Mouse (Mus musculus): ENCODE measurements around the gene Tnrc6a.

Tnrc6a gene

GRCm38 (mm10) chr7:123162346-123162745 lies 38.7 kb downstream of the Tnrc6a start:
- CTCF ChIA-PET = interaction anchor here in 1 of 4 experiments (0.6 kb wide), 1 partner anchor 38 kb away, joined by 4 read pairs; no protein-coding TSS in a partner anchor
- POLR2A ChIA-PET = interaction anchor here in 2 of 4 experiments (0.9 to 2.9 kb wide), 4 partner anchors 8 to 37 kb away, joined by 3 to 10 read pairs (median 6); no protein-coding TSS in a partner anchor

DNA sequence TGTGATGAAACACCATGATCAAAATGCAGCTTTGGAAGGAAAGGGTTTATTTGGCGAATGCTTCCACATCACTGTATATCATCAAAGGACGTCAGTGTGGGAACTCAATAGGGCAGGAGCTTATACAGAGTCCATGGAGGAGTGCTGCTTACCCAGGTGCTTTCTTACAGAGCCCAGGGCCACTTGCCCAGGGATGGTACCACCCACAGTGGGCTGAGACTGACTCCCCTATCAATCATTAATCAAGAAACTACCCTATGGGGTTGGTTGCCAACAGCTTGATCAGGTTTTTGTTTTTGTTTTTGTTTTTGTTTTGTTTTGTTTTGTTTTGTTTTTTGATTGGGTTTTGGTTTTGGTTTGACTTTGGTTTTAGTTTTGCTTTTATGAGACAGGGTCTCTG lies 43.8 kb downstream of the Tnrc6a start:
- CTCF ChIA-PET = no interaction called here

GRCm38 (mm10) chr7:123169618-123170017 lies 45.9 kb downstream of the Tnrc6a start:
- POLR2A ChIA-PET = no interaction called here
- CTCF ChIA-PET = interaction anchor here in 1 of 4 experiments (0.5 kb wide), 1 partner anchor 54 kb away, joined by 3 read pairs; no protein-coding TSS in a partner anchor

More for the DNA sequence above, 43.8 kb downstream of the Tnrc6a start:
- POLR2A ChIA-PET = interaction anchor here in 3 of 4 experiments (0.6 to 1.5 kb wide), 4 partner anchors 9 to 43 kb away, joined by 3 to 4 read pairs (median 4); no protein-coding TSS in a partner anchor

DNA sequence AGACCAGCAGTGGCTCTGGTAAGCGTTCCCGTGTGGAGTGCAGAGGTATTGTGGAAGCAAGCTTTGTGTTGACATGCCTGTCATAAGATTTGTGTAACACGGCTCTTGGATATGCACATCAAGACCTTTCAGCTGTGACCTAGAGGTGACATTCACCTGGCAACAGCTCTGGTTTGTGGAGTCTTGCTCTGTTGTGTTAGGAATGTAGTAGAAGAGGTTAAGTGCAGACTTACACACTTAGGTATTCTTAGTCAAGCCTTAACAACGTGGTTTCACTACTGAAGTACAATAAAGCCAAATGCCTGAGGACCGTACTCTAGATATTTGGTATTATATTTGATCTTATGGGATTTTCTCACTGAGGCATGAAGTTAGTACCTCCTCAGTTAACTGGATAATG lies 48.4 kb downstream of the Tnrc6a start:
- CTCF ChIA-PET = no interaction called here
- POLR2A ChIA-PET = interaction anchor here in 2 of 4 experiments (1.0 to 1.4 kb wide), 3 partner anchors 14 to 19 kb away, joined by 3 to 5 read pairs (median 3); no protein-coding TSS in a partner anchor

GRCm38 (mm10) chr7:123177215-123177614 lies 53.5 kb downstream of the Tnrc6a start:
- POLR2A ChIA-PET = interaction anchor here in 1 of 4 experiments (1.6 kb wide), 1 partner anchor 9 kb away, joined by 3 read pairs; no protein-coding TSS in a partner anchor
- CTCF ChIA-PET = no interaction called here

- POLR2A ChIA-PET = interaction anchor here in 1 of 4 experiments (1.2 to 3.7 kb wide), 5 partner anchors 9 to 52 kb away, joined by 4 to 13 read pairs (median 5); no protein-coding TSS in a partner anchor
- CTCF ChIA-PET = no interaction called here
These were observed 58.4 kb downstream of the Tnrc6a start for GRCm38 (mm10) chr7:123181787-123182701.

DNA sequence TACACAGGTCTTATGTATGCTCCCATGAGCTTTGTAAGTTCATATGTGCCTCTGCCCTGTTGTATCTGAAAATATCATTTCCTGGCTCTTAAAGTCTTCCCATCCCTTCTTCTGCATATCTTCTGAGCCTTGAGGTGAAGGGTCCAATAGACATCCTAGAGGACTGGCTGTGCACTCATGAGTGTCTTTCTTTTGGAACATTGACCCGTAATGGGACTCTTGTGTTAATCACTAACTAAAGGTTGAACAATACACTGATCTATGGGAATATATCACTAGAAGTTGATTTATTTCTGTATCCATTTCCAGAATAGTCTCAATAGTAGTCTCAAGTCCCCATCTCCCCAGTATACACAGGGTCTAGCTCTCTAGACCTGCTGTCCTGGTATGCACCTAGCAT lies 61.2 kb downstream of the Tnrc6a start:
- POLR2A ChIA-PET = interaction anchor here in 1 of 4 experiments (1.6 to 2.3 kb wide), 3 partner anchors 10 to 17 kb away, joined by 6 read pairs; no protein-coding TSS in a partner anchor
- CTCF ChIA-PET = no interaction called here

DNA sequence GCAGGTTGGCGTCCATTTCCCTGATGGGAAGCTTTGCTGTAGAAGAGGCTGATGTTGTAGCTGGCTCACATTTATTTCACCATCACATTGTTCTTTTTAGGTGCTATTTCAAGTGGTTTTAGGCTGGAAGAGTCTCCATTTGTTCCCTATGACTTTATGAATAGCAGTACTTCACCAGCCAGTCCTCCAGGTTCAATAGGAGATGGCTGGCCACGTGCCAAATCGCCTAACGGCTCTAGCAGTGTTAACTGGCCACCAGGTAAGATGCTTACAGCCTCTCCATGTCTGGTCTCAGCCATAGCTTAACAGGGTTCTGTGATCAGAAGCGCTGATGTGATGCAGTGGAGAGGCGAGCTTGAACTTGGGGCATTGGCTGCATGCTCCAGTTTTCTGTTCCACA lies 62.8 kb downstream of the Tnrc6a start:
- CTCF ChIA-PET = interaction anchor here in 1 of 4 experiments (0.5 kb wide), 1 partner anchor 692 kb away, joined by 3 read pairs; no protein-coding TSS in a partner anchor
- POLR2A ChIA-PET = interaction anchor here in 2 of 4 experiments (0.8 to 2.3 kb wide), 4 partner anchors 9 to 155 kb away, joined by 3 to 6 read pairs (median 3); no protein-coding TSS in a partner anchor

- POLR2A ChIA-PET = interaction anchor here in 1 of 4 experiments (1.1 to 2.5 kb wide), 4 partner anchors 12 to 156 kb away, joined by 3 to 8 read pairs (median 5); no protein-coding TSS in a partner anchor
These were observed 63.6 kb downstream of the Tnrc6a start for GRCm38 (mm10) chr7:123187246-123187645.

GRCm38 (mm10) chr7:123188462-123188861 lies 64.8 kb downstream of the Tnrc6a start:
- POLR2A ChIA-PET = interaction anchor here in 3 of 4 experiments (0.6 to 4.0 kb wide), 5 partner anchors 11 to 24 kb away, joined by 4 to 17 read pairs (median 7); no protein-coding TSS in a partner anchor
- CTCF ChIA-PET = no interaction called here

More at GRCm38 (mm10) chr7:123187246-123187645, 63.6 kb downstream of the Tnrc6a start:
- CTCF ChIA-PET = no interaction called here

- POLR2A ChIA-PET = interaction anchor here in 2 of 4 experiments (0.9 to 4.0 kb wide), 3 partner anchors 11 to 63 kb away, joined by 3 to 17 read pairs (median 3); no protein-coding TSS in a partner anchor
- CTCF ChIA-PET = no interaction called here
These were observed 66.1 kb downstream of the Tnrc6a start for GRCm38 (mm10) chr7:123189762-123190161.

GRCm38 (mm10) chr7:123191731-123192130 lies 68.0 kb downstream of the Tnrc6a start:
- ChIA-PET CTCF (interaction anchor here in 2 of 4 experiments (0.6 to 1.2 kb wide), 2 partner anchors 9 to 20 kb away, joined by 3 read pairs; no protein-coding TSS in a partner anchor), POLR2A (interaction anchor here in 3 of 4 experiments (0.7 to 4.0 kb wide), 8 partner anchors 9 to 186 kb away, joined by 3 to 17 read pairs (median 4); no protein-coding TSS in a partner anchor)

GRCm38 (mm10) chr7:123193201-123193600 lies 69.5 kb downstream of the Tnrc6a start:
- ChIA-PET CTCF (no interaction called here), POLR2A (interaction anchor here in 2 of 4 experiments (0.9 to 1.1 kb wide), 3 partner anchors 10 to 177 kb away, joined by 3 to 6 read pairs (median 4); partner anchors contain the start of genes Arhgap17 (in 1 of the 2) and Lcmt1 (in 1 of the 2))

GRCm38 (mm10) chr7:123194696-123195095 lies 71.0 kb downstream of the Tnrc6a start:
- ChIA-PET CTCF (interaction anchor here in 1 of 4 experiments (1.0 kb wide), 2 partner anchors 11 to 271 kb away, joined by 3 to 4 read pairs; no protein-coding TSS in a partner anchor), POLR2A (interaction anchor here in 1 of 4 experiments (1.1 to 2.4 kb wide), 4 partner anchors 9 to 163 kb away, joined by 4 to 8 read pairs (median 5); no protein-coding TSS in a partner anchor)

DNA sequence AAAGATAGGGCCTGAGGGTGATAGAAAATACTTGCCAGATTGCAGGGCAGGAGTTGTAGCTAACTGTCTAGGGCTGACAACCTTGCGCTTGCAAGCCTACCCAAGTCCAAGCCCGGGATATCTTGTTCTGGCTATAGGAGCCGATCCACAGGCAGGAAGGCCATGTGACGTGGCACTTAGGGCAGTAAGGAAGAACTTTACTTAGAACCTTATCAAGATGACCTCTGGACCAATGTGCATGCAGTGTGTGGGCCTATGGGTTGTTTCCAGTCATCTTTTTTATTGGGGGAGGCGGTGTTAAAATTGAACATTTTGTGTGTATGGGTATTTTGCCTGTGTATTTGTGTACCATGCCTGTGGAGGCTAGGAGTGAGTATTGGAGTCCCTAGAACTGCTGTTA lies 72.7 kb downstream of the Tnrc6a start:
- POLR2A ChIA-PET = interaction anchor here in 2 of 4 experiments (1.0 to 2.4 kb wide), 3 partner anchors 11 to 21 kb away, joined by 3 to 8 read pairs (median 4); no protein-coding TSS in a partner anchor
- CTCF ChIA-PET = no interaction called here

DNA sequence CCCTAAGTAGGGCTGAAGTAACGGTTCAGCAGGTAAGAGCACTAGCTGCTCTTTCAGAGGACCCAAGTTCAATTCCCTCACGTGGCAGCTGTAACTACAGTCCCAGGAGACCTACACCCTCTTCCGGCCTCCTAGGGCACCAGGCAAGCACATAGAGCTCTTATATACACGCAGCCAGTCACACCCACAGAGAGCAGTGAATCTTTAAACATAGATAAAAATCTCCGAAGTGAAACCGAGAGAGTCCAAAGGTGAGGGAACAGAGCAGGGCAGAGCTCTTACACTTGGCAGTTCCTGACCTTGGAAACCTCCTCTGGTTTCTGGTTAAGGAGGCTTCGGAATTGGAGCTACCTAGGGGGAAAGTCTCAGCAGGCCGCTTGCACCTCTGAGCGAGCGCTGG lies 75.0 kb downstream of the Tnrc6a start:
- CTCF ChIA-PET = interaction anchor here in 1 of 4 experiments (1.4 to 1.9 kb wide), 2 partner anchors 13 to 302 kb away, joined by 4 to 8 read pairs; partner anchors contain the start of gene Zkscan2
- POLR2A ChIA-PET = interaction anchor here (0.8 to 4.7 kb wide), 16 partner anchors 10 to 263 kb away, joined by 3 to 56 read pairs (median 5); partner anchors contain the start of genes Slc5a11 (in 2 of the 4), Aqp8 (in 1 of the 4), Arhgap17 (in 1 of the 4) and Lcmt1 (in 1 of the 4)

- CTCF ChIA-PET = interaction anchor here in 2 of 4 experiments (0.6 to 1.9 kb wide), 4 partner anchors 12 to 493 kb away, joined by 3 to 8 read pairs (median 4); partner anchors contain the start of gene Zkscan2 (in 1 of the 2)
- POLR2A ChIA-PET = interaction anchor here (0.8 to 4.7 kb wide), 22 partner anchors 9 to 263 kb away, joined by 3 to 56 read pairs (median 5); partner anchors contain the start of genes Slc5a11 (in 2 of the 4), Aqp8 (in 1 of the 4), Arhgap17 (in 1 of the 4) and Lcmt1 (in 1 of the 4)
These were observed 75.5 kb downstream of the Tnrc6a start for GRCm38 (mm10) chr7:123199151-123199550.

DNA sequence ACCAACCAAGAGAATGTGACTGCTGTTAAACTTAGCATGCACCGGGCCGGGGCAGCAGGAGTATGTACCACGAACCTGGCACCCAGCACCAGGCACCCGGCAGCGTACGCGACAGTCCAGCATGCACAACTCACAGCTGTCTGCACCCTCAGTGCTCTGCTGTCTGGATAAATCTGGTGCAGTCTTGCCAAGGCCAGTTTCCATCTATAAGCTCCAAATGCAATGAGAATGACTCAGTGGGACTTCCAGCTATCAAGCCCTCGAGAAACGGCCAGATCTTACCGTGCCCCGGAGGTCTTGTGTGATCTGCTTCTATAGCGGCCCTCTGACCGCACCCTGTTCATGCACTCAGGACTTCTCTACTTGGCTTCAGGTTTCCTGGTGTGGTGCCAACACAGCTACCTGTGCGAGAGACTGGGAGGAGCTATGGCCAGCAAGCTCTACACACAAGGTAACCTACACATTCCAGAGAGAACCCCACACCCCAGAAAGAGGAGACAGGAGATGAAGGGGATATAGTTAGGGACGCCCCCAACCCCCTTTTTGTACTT lies 76.0 kb downstream of the Tnrc6a start:
- ChIA-PET POLR2A (interaction anchor here (0.5 to 4.7 kb wide), 31 partner anchors 9 to 261 kb away, joined by 3 to 56 read pairs (median 5); partner anchors contain the start of genes Slc5a11 (in 3 of the 4), Arhgap17 (in 1 of the 4) and Lcmt1 (in 1 of the 4)), CTCF (interaction anchor here in 3 of 4 experiments (0.6 to 1.9 kb wide), 8 partner anchors 12 to 757 kb away, joined by 3 to 8 read pairs (median 4); partner anchors contain the start of genes Slc5a11 (in 1 of the 3) and Zkscan2 (in 1 of the 3))
